Mouse (Mus musculus) limb, embryonic 10.5 days (tissue): ENCODE results near the gene Foxl2. TPM values are rescaled to one million over a fixed set of nuclear protein-coding genes. Genes with fewer than 3 reads are reported as not detected.
A peak's percentile ranks its signal among the peaks of the same experiment; 100 is the strongest.

Experiments
- DNase-seq: peaks from one replicate; pipeline ENCODE4 v3.0.0-alpha.2; 2017; ENCODE audit warnings: low spot score
- H3K27ac ChIP-seq: fragments of 300-500 bp; sonication (generic); 2 replicates; pipeline ENCODE4 v1.5.1; 2016; ENCODE audit warnings: mild to moderate bottlenecking
- H3K27me3 ChIP-seq: fragments of 300-500 bp; sonication (generic); 2 replicates; pipeline ENCODE4 v1.6.1; 2016; ENCODE audit warnings: low read depth, mild to moderate bottlenecking; ENCODE audit not compliant: poor library complexity, severe bottlenecking
- H3K36me3 ChIP-seq: fragments of 300-500 bp; sonication (generic); 2 replicates; pipeline ENCODE4 v1.6.1; 2016; ENCODE audit warnings: mild to moderate bottlenecking, moderate library complexity
- H3K4me1 ChIP-seq: fragments of 300-500 bp; sonication (generic); 2 replicates; pipeline ENCODE4 v1.6.1; 2016
- H3K4me3 ChIP-seq: fragments of 300-500 bp; sonication (generic); 2 replicates; pipeline ENCODE4 v1.5.1; 2016; ENCODE audit warnings: mild to moderate bottlenecking, moderate library complexity
- H3K9me3 ChIP-seq: fragments of 300-500 bp; sonication (generic); replicated peaks from 2 replicates; pipeline ENCODE4 v1.6.1; 2016; ENCODE audit warnings: mild to moderate bottlenecking
- WGBS: fragments of 180-500 bp; shearing (Covaris S2); methylation state at CpG from one replicate; pipeline ENCODE4 v1.1.7; 2016; 5-methylcytosine and 5-hydroxymethylcytosine counted together
- polyA plus RNA-seq: library from polyadenylated mRNA; unstranded; fragments of >200 nt; fragmentation: Nextera tagmentation; extraction: Ambion mirVana; gene quantifications from 2 replicates; pipeline ENCODE4 v1.2.1, GENCODE M21; 2016

Foxl2 gene
- polyA plus RNA-seq, 1 experiment from 2014 or later: not detected

DNA sequence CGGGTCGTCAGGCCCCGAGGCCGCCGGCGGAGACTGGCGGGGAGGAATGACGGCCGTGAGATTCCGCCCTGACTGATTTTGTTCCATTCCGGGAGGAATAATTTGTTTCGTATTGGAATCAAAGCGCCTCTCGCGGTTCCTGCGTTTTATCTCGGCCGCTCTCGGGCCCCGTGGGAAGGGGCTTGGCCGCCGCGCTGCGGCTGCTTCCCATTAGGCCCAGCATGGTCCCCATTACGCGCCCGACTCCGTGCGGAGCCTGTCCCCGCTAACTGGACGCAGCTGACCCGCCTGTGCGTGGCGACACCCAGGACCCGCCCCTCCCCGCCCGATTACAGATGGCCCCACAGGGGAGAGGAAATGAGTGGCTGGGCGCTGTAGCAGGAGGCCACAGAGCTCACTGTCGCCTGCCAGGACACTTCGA is 18.0 kb downstream of the Foxl2 start:
- under 1% methylated on average over 40 of the region's 40 CpGs for WGBS
- Histone ChIP-seq H3K36me3 (no peaks in the 10 kb centered on the region), H3K9me3 (no peaks in the 10 kb centered on the region; the same call in 1 of the 2 replicates), H3K4me1 (peaks cover 17% of the 10 kb centered on the region), H3K4me3 (peak overlapping the region; percentile 55), H3K27me3 (peaks cover 96% of the 10 kb centered on the region), H3K27ac (peak overlapping the region; percentile 74)
- DNase-seq: peak; percentile 83

GRCm38 (mm10) chr9:98973561-98973960 is 18.5 kb downstream of the Foxl2 start:
- H3K27ac ChIP-seq: peak overlapping the region; percentile 74
- 4% methylated on average over 7 of the region's 7 CpGs for WGBS
- H3K9me3 ChIP-seq: no peaks in the 10 kb centered on the region; the same call in 1 of the 2 replicates
- peaks cover 91% of the 10 kb centered on the region for H3K27me3 ChIP-seq
- no peaks in the 10 kb centered on the region for H3K36me3 ChIP-seq
- peak; percentile 52 for DNase-seq
- peaks cover 17% of the 10 kb centered on the region for H3K4me1 ChIP-seq
- peak overlapping the region; percentile 55 for H3K4me3 ChIP-seq

GRCm38 (mm10) chr9:98974898-98975297 is 19.8 kb downstream of the Foxl2 start:
- Histone ChIP-seq H3K36me3 (no peaks in the 10 kb centered on the region), H3K27ac (no peak overlapping the region), H3K4me1 (peaks cover 25% of the 10 kb centered on the region), H3K9me3 (no peaks in the 10 kb centered on the region; the same call in 1 of the 2 replicates), H3K27me3 (peaks cover 82% of the 10 kb centered on the region), H3K4me3 (no peak overlapping the region)
- DNase-seq: no peak
- 39% methylated on average over 2 of the region's 2 CpGs for WGBS

GRCm38 (mm10) chr9:98976081-98976480 is 21.0 kb downstream of the Foxl2 start:
- no peaks in the 10 kb centered on the region for H3K36me3 ChIP-seq
- no peak overlapping the region for H3K4me3 ChIP-seq
- DNase-seq: no peak
- H3K4me1 ChIP-seq: peaks cover 28% of the 10 kb centered on the region
- H3K9me3 ChIP-seq: no peaks in the 10 kb centered on the region
- peaks cover 70% of the 10 kb centered on the region for H3K27me3 ChIP-seq
- WGBS: 88% methylated on average over 1 of the region's 1 CpGs
- no peak overlapping the region for H3K27ac ChIP-seq

GRCm38 (mm10) chr9:98976520-98976919 is 21.4 kb downstream of the Foxl2 start:
- H3K4me3 ChIP-seq: no peak overlapping the region
- H3K27me3 ChIP-seq: peaks cover 66% of the 10 kb centered on the region
- WGBS: 48% methylated on average over 5 of the region's 5 CpGs
- no peaks in the 10 kb centered on the region for H3K36me3 ChIP-seq
- H3K9me3 ChIP-seq: no peaks in the 10 kb centered on the region
- no peak overlapping the region for H3K27ac ChIP-seq
- DNase-seq: no peak
- peaks cover 28% of the 10 kb centered on the region for H3K4me1 ChIP-seq

GRCm38 (mm10) chr9:98979431-98980416 is 24.6 kb downstream of the Foxl2 start:
- no peaks in the 10 kb centered on the region for H3K36me3 ChIP-seq
- peaks cover 52% of the 10 kb centered on the region for H3K27me3 ChIP-seq
- no peaks in the 10 kb centered on the region for H3K9me3 ChIP-seq
- 5% methylated on average over 29 of the region's 29 CpGs for WGBS
- H3K4me1 ChIP-seq: peaks cover 11% of the 10 kb centered on the region
- H3K4me3 ChIP-seq: peak overlapping the region; percentile 47
- peak overlapping the region; percentile 46; the same call in 1 of the 2 replicates for H3K27ac ChIP-seq
- DNase-seq: peak; percentile 96

DNA sequence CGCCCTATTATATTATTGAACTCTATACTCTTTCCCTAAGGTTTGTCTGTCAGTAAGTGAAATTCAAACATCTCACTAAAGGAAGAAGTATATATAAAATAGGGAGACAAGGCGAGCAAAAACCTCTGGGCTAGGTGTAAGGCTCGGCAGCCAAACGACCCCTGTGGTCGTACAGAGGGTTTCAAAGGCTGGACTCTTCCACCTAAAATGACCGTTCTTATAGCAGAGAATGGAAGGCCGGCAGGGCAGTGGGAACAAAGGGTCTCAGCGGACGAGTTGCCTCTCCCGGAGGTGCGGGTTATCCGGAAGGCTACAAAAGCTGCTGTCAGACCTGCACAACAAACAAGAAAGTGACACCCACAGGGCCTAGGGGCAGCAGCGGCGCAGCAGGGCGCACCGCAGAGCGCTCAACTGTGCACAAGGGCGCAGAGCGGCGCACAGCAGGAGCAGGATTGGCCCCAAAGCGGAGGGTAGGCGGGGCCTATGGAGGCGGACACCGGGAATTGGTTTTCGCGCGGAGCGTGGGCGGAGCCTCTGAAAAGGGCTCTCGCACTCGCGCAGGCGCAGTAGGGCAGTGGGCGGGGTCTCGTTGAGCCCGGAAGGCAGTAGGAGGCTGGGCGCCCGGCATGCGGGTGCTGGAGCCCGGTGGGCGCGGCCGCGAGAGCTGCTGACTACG is 30.9 kb downstream of the Foxl2 start, which contains the start of gene Faim:
Faim (plus strand) TSS at position 574 of the 676 bp plus-strand sequence.
- Histone ChIP-seq H3K9me3 (no peaks in the 10 kb centered on the region), H3K4me1 (peaks cover 17% of the 10 kb centered on the region; the same call in 1 of the 2 replicates), H3K4me3 (peak within 1 kb of the TSS; percentile 88), H3K36me3 (no peaks in the 10 kb centered on the region), H3K27me3 (peaks cover 18% of the 10 kb centered on the region), H3K27ac (peak within 1 kb of the TSS; percentile 88)
- DNase-seq: peak; percentile 100
- 2% methylated on average over 45 of the region's 45 CpGs for WGBS

GRCm38 (mm10) chr9:98986476-98987096 is 31.5 kb downstream of the Foxl2 start:
- H3K9me3 ChIP-seq: no peaks in the 10 kb centered on the region
- peaks cover 18% of the 10 kb centered on the region for H3K27me3 ChIP-seq
- H3K4me3 ChIP-seq: peak overlapping the region; percentile 88
- H3K27ac ChIP-seq: peak overlapping the region; percentile 88
- peaks cover 17% of the 10 kb centered on the region; the same call in 1 of the 2 replicates for H3K4me1 ChIP-seq
- DNase-seq: no peak
- under 1% methylated on average over 50 of the region's 50 CpGs for WGBS
- no peaks in the 10 kb centered on the region for H3K36me3 ChIP-seq

- WGBS: 57% methylated on average over 9 of the region's 9 CpGs
- peak overlapping the region; percentile 88 for H3K4me3 ChIP-seq
Observed at GRCm38 (mm10) chr9:98987131-98987530, 32.0 kb downstream of the Foxl2 start.

DNA sequence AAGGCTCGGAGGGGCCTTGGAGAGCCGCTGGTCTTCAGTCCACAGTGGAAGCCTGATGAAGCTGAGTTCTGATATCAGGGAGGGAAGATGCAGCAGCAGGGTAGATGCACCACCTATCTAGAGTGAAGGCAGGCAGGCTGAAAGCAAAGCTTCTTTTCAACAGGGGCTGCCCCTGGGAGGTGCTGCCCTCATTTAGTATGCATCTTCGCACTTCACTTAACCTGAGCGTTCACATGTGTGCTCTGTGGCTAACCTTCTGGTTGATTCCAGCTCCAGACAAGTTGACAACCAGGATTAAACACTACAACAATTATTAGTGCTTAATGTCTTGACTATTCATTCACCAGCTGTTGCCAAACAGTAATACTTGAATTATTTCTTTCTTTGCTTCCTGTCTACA is 39.0 kb downstream of the Foxl2 start:
- Histone ChIP-seq H3K4me3 (no peak overlapping the region), H3K27ac (no peak overlapping the region), H3K4me1 (no peaks in the 10 kb centered on the region), H3K27me3 (no peaks in the 10 kb centered on the region), H3K9me3 (no peaks in the 10 kb centered on the region), H3K36me3 (peaks cover 30% of the 10 kb centered on the region)
- WGBS: 91% methylated on average over 4 of the region's 4 CpGs
- DNase-seq: no peak

More at GRCm38 (mm10) chr9:98987131-98987530, 32.0 kb downstream of the Foxl2 start:
- DNase-seq: no peak
- peaks cover 18% of the 10 kb centered on the region for H3K27me3 ChIP-seq
- no peaks in the 10 kb centered on the region for H3K36me3 ChIP-seq
- peaks cover 17% of the 10 kb centered on the region; the same call in 1 of the 2 replicates for H3K4me1 ChIP-seq
- H3K9me3 ChIP-seq: no peaks in the 10 kb centered on the region
- H3K27ac ChIP-seq: no peak overlapping the region

DNA sequence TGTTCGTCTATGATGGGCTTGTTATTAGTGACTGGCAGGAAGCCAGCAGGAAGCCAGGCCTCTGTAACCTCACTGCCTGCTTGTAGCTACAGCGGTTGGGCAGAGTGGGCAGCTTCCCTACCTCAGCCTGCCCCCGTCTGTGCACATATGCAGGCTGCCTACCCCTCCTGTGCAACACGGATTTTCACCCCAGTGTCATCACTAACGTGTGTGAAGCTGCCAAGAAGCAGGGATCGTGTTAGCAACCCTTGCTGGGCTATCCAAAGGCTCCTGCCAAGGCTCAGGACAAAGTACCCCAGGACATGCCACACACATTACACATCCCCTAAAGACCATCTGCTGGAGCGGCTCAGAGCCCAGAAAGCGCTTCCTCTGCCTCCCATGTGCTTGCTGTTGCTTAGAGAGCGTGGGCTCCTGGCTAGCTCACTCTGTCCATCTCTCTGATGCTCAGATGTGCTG is 44.8 kb downstream of the Foxl2 start:
- DNase-seq: no peak
- Histone ChIP-seq H3K4me1 (no peaks in the 10 kb centered on the region), H3K9me3 (no peaks in the 10 kb centered on the region), H3K27ac (no peak overlapping the region), H3K4me3 (no peak overlapping the region), H3K27me3 (no peaks in the 10 kb centered on the region), H3K36me3 (peaks cover 51% of the 10 kb centered on the region)
- 87% methylated on average over 9 of the region's 9 CpGs for WGBS

- Histone ChIP-seq H3K27ac (no peak overlapping the region), H3K4me1 (no peaks in the 10 kb centered on the region), H3K27me3 (no peaks in the 10 kb centered on the region), H3K9me3 (no peaks in the 10 kb centered on the region), H3K36me3 (peaks cover 47% of the 10 kb centered on the region), H3K4me3 (no peak overlapping the region)
- no peak for DNase-seq
- WGBS: 96% methylated on average over 6 of the region's 6 CpGs
Observed at GRCm38 (mm10) chr9:99001326-99001725, 46.2 kb downstream of the Foxl2 start.
